Mouse (Mus musculus): ENCODE results near the gene Lhb.
A peak's percentile ranks its signal among the peaks of the same experiment; 100 is the strongest.
"Not testable (repeated sequence)": the region's sequence is repeated elsewhere in the genome, so short reads cannot be mapped to it uniquely, and the experiment has no call there.

Lhb gene

GRCm38 (mm10) chr7:45420615-45420919, at the start of gene Lhb:
Gene Lhb (plus strand): TSS chr7:45420820.
- DNase-seq (ENCODE audit: low spot score), result no peak

- DNase-seq (ENCODE audit: low spot score), result no peak
These were observed 48.2 kb upstream of the Lhb start for GRCm38 (mm10) chr7:45372371-45372770.

DNA sequence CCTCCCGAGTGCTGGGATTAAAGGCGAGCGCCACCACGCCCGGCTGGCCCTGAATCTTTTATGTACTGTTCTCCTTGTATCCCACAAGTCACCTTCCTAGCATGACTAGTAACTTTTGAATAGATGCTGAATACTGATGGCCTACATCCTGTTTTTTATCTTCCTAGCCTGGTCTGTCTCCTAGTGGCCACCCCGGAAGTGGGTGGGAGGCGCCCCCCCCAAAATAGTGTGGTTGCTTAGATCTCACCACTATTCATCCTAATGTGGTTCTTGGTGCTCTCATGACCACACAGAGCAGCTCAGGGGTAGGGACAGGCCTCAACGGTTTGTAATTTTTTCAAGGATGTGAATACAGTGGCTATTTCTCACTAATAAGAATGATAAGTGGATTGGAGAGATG, 46.0 kb upstream of the Lhb start:
- DNase-seq (ENCODE audit: low spot score), result no peak

GRCm38 (mm10) chr7:45376057-45376456, 44.6 kb upstream of the Lhb start:
- DNase-seq (ENCODE audit: low spot score), result no peak

- DNase-seq (ENCODE audit: low spot score), result no peak
These were observed 34.5 kb upstream of the Lhb start for GRCm38 (mm10) chr7:45386077-45386476.

GRCm38 (mm10) chr7:45395129-45395541, 25.5 kb upstream of the Lhb start:
- DNase-seq (ENCODE audit: low spot score), result peak; percentile 59

- peak; percentile 100 for DNase-seq (ENCODE audit: low spot score)
These were observed 24.9 kb upstream of the Lhb start, which contains the start of gene Snrnp70 for GRCm38 (mm10) chr7:45395578-45396336. Gene Snrnp70 (minus strand): TSS chr7:45395742.

- not testable (repeated sequence) for DNase-seq (ENCODE audit: low spot score)
These were observed 24.3 kb upstream of the Lhb start for GRCm38 (mm10) chr7:45396337-45396775.

DNA sequence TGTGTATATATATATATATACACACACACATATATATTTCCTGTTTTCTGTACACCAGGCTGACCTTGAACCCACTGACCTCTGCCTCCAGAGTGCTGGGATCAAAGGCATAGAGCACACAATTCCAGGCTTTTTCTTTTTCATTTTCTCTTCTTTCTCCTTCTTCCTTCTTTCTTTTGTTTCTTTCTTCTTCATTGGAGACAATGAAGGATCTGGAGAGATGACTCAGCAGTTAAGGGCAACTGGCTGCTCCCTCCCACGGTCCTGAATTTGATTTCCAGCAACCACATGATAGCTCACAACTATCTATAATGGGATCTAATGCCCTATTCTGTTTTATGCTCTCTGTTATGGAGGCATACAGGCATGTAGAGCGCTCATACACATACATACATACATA, 23.8 kb upstream of the Lhb start:
- no peak for DNase-seq (ENCODE audit: low spot score)

- DNase-seq (ENCODE audit: low spot score), result no peak
These were observed 19.0 kb upstream of the Lhb start for GRCm38 (mm10) chr7:45401521-45402085.

- DNase-seq (ENCODE audit: low spot score), result no peak
These were observed 16.9 kb upstream of the Lhb start for GRCm38 (mm10) chr7:45403532-45404261.

DNA sequence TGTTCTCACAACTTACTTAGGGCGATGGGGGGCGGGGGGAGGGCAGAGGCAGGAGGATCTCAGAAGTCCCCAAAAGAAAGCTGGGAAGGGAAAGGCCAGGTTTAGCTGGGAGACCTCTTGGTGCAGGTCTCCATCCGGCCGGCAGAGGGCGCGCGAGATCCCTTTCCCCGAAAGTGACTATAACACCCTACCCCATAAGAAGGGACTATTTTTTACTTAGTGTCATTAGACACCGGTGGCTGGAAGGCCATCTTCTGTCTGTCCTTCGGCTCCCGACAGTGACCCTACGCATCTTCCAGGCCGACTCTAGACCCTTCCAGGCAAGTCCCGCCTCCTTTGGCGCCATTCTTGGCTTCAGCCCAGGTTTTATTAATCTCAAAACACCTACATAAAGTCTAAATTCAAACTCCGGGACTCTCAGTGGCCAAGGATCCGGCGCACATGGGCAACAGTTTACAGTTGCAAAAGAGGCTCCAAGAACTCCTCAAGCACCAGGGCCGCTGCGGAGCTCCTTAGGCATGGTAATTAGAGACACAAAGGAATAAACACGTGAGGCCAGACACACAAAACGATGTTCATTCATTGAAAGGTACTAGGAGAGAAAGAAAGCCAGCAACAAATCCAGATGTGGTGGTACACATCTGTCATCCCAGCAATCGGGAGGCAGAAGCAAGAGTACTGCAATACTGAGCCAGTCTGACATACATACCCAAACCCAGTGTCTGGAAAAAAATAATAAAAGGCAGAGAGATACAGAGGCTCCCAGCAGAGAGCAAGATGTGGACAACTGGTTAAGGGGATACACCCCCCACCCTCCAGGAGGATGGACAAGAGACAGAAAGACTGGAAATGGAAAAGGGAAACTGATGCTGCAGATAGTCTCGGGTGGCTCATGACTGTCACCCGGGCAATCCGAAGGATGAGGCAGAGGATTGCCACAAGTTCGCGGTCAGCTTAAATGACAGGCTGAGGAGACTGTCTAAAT, 15.2 kb upstream of the Lhb start, which contains the start of gene Kcna7:
TSS of gene Kcna7 (plus strand) at position 563 of the 985 bp plus-strand sequence.
- no peak for DNase-seq (ENCODE audit: low spot score)

DNA sequence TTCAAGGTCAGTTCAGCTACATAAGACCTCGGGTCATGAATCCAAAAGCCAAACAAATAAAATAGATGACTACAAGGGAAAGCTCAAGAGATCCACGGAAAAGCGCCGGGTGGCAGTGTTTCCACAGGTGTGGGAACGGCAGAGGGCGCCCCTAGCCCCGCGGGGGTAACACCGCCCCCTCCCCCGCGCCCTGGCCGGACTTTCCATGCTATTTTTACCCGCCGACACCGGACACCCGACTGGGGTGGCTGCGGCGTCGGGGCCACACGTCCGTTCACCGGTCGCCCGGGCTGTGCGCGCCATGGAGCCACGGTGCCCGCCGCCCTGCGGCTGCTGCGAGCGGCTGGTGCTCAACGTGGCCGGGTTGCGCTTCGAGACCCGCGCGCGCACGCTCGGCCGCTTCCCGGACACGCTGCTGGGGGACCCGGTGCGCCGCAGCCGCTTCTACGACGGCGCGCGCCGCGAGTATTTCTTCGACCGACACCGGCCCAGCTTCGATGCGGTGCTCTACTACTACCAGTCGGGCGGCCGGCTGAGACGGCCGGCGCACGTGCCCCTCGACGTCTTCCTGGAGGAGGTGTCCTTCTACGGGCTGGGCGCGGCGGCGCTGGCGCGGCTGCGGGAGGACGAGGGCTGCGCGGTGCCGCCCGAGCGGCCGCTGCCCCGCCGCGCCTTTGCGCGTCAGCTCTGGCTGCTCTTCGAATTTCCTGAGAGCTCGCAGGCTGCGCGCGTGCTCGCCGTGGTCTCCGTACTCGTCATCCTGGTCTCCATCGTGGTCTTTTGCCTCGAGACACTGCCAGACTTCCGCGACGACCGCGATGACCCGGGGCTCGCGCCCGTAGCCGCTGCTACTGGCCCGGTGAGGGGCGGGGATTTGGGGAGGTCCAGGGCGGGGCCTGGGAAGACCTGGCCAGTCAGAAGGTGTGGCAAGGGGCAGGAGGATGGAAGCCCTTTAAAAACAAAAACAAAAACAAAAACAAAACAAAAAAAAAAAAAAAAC, 14.2 kb upstream of the Lhb start:
- no peak for DNase-seq (ENCODE audit: low spot score)

- no peak for DNase-seq (ENCODE audit: low spot score)
These were observed 12.8 kb upstream of the Lhb start for GRCm38 (mm10) chr7:45407836-45408235.

GRCm38 (mm10) chr7:45408351-45408750, 12.3 kb upstream of the Lhb start:
- DNase-seq (ENCODE audit: low spot score), result no peak

- DNase-seq (ENCODE audit: low spot score), result no peak
These were observed 11.7 kb upstream of the Lhb start for GRCm38 (mm10) chr7:45408949-45409348.

- no peak for DNase-seq (ENCODE audit: low spot score)
These were observed 11.0 kb upstream of the Lhb start for GRCm38 (mm10) chr7:45409497-45410163.

GRCm38 (mm10) chr7:45412421-45412820, 8.2 kb upstream of the Lhb start:
- DNase-seq (ENCODE audit: low spot score), result no peak

- peak; percentile 63 for DNase-seq (ENCODE audit: low spot score)
These were observed 7.3 kb upstream of the Lhb start, which contains the start of gene Ntf5 for GRCm38 (mm10) chr7:45413113-45413863. Gene Ntf5 (plus strand): TSS chr7:45413695.
